Mouse (Mus musculus) CH12F3 (cell line): Measurements from ENCODE around the gene Sfrp5.

Source experiments
- in situ Hi-C: fragments of 300-500 bp; cut with MboI; formaldehyde crosslinking; loops from 2 replicates; pipeline ENCODE4 v1.14.3; 2020; ENCODE audit warnings: low sequenced_read_pairs

Sfrp5 gene

GRCm38 (mm10) chr19:42201696-42202381 is at the start of gene Sfrp5:
Gene Sfrp5 (minus strand): TSS chr19:42202252.
- in situ Hi-C loops: no loop called here

- in situ Hi-C loops: no loop called here
Observed at GRCm38 (mm10) chr19:42249976-42250914, 48.2 kb upstream of the Sfrp5 start.

GRCm38 (mm10) chr19:42247519-42247918 is 45.5 kb upstream of the Sfrp5 start, which contains the start of gene Golga7b:
Gene Golga7b (plus strand): TSS chr19:42247574.
- in situ Hi-C loops: no loop called here

GRCm38 (mm10) chr19:42246626-42247025 is 44.6 kb upstream of the Sfrp5 start:
- in situ Hi-C loops: no loop called here

GRCm38 (mm10) chr19:42243401-42243800 is 41.3 kb upstream of the Sfrp5 start:
- in situ Hi-C loops: no loop called here

GRCm38 (mm10) chr19:42240881-42241280 is 38.8 kb upstream of the Sfrp5 start:
- in situ Hi-C loops: no loop called here

GRCm38 (mm10) chr19:42238341-42238715 is 36.3 kb upstream of the Sfrp5 start:
- in situ Hi-C loops: no loop called here

GRCm38 (mm10) chr19:42237602-42238340 is 35.7 kb upstream of the Sfrp5 start:
- in situ Hi-C loops: no loop called here

GRCm38 (mm10) chr19:42230986-42231385 is 28.9 kb upstream of the Sfrp5 start:
- in situ Hi-C loops: no loop called here

GRCm38 (mm10) chr19:42230288-42230568 is 28.2 kb upstream of the Sfrp5 start:
- in situ Hi-C loops: no loop called here

- in situ Hi-C loops: no loop called here
Observed at GRCm38 (mm10) chr19:42229499-42230287, 27.6 kb upstream of the Sfrp5 start.

- in situ Hi-C loops: no loop called here
Observed at GRCm38 (mm10) chr19:42226451-42226850, 24.4 kb upstream of the Sfrp5 start.

- in situ Hi-C loops: no loop called here
Observed at GRCm38 (mm10) chr19:42217374-42217763, 15.3 kb upstream of the Sfrp5 start.

- in situ Hi-C loops: no loop called here
Observed at GRCm38 (mm10) chr19:42216699-42217373, 14.8 kb upstream of the Sfrp5 start.

GRCm38 (mm10) chr19:42214601-42215000 is 12.5 kb upstream of the Sfrp5 start:
- in situ Hi-C loops: no loop called here

- in situ Hi-C loops: no loop called here
Observed at GRCm38 (mm10) chr19:42211936-42212335, 9.9 kb upstream of the Sfrp5 start.

GRCm38 (mm10) chr19:42209976-42210375 is 7.9 kb upstream of the Sfrp5 start:
- in situ Hi-C loops: no loop called here

GRCm38 (mm10) chr19:42209485-42209884 is 7.4 kb upstream of the Sfrp5 start:
- in situ Hi-C loops: no loop called here

GRCm38 (mm10) chr19:42205201-42205600 is 3.1 kb upstream of the Sfrp5 start:
- in situ Hi-C loops: no loop called here

- in situ Hi-C loops: no loop called here
Observed at GRCm38 (mm10) chr19:42204306-42204705, 2.3 kb upstream of the Sfrp5 start.
